Mouse (Mus musculus): ENCODE data around the gene Emc3. TPM values are rescaled to one million over a fixed set of nuclear protein-coding genes. Genes with fewer than 3 reads are reported as not detected.

Emc3 gene
- total RNA-seq, 2 experiments from 2014 or later: 62.2 to 64.0 TPM

- DNase-seq: no peak
Observed at GRCm38 (mm10) chr6:113465602-113466001, 65.8 kb downstream of the Emc3 start.

More at GRCm38 (mm10) chr6:113465602-113466001, 65.8 kb downstream of the Emc3 start:
- intact Hi-C loops (cut with DNase I): loop anchor here (5.0 kb wide), 1 partner anchor 123 kb away; the partner anchor contains the start of gene Camk1

Small RNA genes within 50 kb of the gene (microRNA-seq; reads per million reads assigned to microRNA genes)
- gene Gm23365: 0 reads per million in 2 experiments

Other genes starting within 250 kb of the Emc3 start
- not detected for gene Cpne9, start 249.3 kb downstream of the Emc3 start, total RNA-seq (2021)
- gene Brpf1, start 224.5 kb downstream of the Emc3 start, total RNA-seq (2021): 10 to 100 TPM; 20.1 to 21.8 TPM
- gene Ogg1, start 204.7 kb downstream of the Emc3 start, total RNA-seq (2021): 1 to 10 TPM; 7.1 to 7.2 TPM
- 10 to 100 TPM; 67.2 to 76.7 TPM for gene Camk1, start 187.7 kb downstream of the Emc3 start, total RNA-seq (2021)
- gene Tada3, start 153.8 kb downstream of the Emc3 start, total RNA-seq (2021): 10 to 100 TPM; 22.0 to 23.5 TPM
- gene Arpc4, start 153.5 kb downstream of the Emc3 start, total RNA-seq (2021): 100 to 1,000 TPM; 124 to 138 TPM
- gene Ttll3, start 142.4 kb downstream of the Emc3 start, total RNA-seq (2021): 1 to 10 TPM in 1 of 2 experiments, under 1 TPM in 1; 0.92 to 2.2 TPM
- gene Rpusd3, start 112.3 kb downstream of the Emc3 start, total RNA-seq (2021): 10 to 100 TPM in 1 of 2 experiments, 1 to 10 TPM in 1; 8.9 to 14.3 TPM
- gene Cidec, start 95.9 kb downstream of the Emc3 start, total RNA-seq (2021): 10 to 100 TPM in 1 of 2 experiments, 1 to 10 TPM in 1; 9.6 to 41.2 TPM
- gene Jagn1, start 89.1 kb downstream of the Emc3 start, total RNA-seq (2021): 10 to 100 TPM; 26.8 to 28.2 TPM
- gene Il17re, start 73.2 kb downstream of the Emc3 start, total RNA-seq (2021): 1 to 10 TPM; 1.1 to 1.2 TPM
- 10 to 100 TPM in 1 of 2 experiments, 1 to 10 TPM in 1; 8.9 to 11.3 TPM for gene Il17rc, start 60.2 kb downstream of the Emc3 start, total RNA-seq (2021)
- 10 to 100 TPM; 38.9 to 41.6 TPM for gene Creld1, start 48.4 kb downstream of the Emc3 start, total RNA-seq (2021)
- not detected for gene Prrt3, start 29.7 kb downstream of the Emc3 start, total RNA-seq (2021)
- gene Fancd2, start within 50 bp of the Emc3 start, total RNA-seq (2021): 1 to 10 TPM; 3.0 to 3.6 TPM
- not detected for gene Fancd2os, start 69.1 kb upstream of the Emc3 start, total RNA-seq (2021)
- gene Brk1, start 73.1 kb upstream of the Emc3 start, total RNA-seq (2021): 10 to 100 TPM; 92.4 to 94.8 TPM
- gene Vhl, start 92.3 kb upstream of the Emc3 start, total RNA-seq (2021): 10 to 100 TPM; 11.6 to 18.1 TPM
- 10 to 100 TPM; 10.1 to 14.1 TPM for gene Irak2, start 106.8 kb upstream of the Emc3 start, total RNA-seq (2021)
- 10 to 100 TPM; 69.9 to 75.7 TPM for gene Tatdn2, start 165.4 kb upstream of the Emc3 start, total RNA-seq (2021)
- not detected for gene Ghrl, start 188.2 kb upstream of the Emc3 start, total RNA-seq (2021)
- gene Sec13, start 209.1 kb upstream of the Emc3 start, total RNA-seq (2021): 100 to 1,000 TPM; 102 to 106 TPM